Mouse (Mus musculus) kidney, adult 2 months (tissue): Measurements from ENCODE around the gene S100a14. TPM values are rescaled to one million over a fixed set of nuclear protein-coding genes. Genes with fewer than 3 reads are reported as not detected.

Experiments used
- DNase-seq: peaks from one replicate; pipeline ENCODE4 v3.0.0; 2021
- H3K27ac ChIP-seq: fragments of 200-500 bp; 2 replicates; pipeline ENCODE4 v1.5.1; 2012; ENCODE audit warnings: low read depth, low read length, control low read depth, inconsistent platforms; ENCODE audit not compliant: insufficient read depth
- H3K27me3 ChIP-seq: fragments of 200-500 bp; replicated peaks from 2 replicates; pipeline ENCODE4 v1.6.1; 2012; ENCODE audit warnings: mild to moderate bottlenecking, moderate library complexity, low read length, inconsistent platforms; ENCODE audit not compliant: control insufficient read depth, insufficient read depth
- H3K36me3 ChIP-seq: fragments of 200-500 bp; 2 replicates; pipeline ENCODE4 v1.6.1; 2012; ENCODE audit warnings: mild to moderate bottlenecking, moderate library complexity, low read length, inconsistent platforms; ENCODE audit not compliant: control insufficient read depth, insufficient read depth
- H3K4me1 ChIP-seq: fragments of 200-500 bp; 2 replicates; pipeline ENCODE4 v1.6.1; 2011; ENCODE audit warnings: low read length; ENCODE audit not compliant: control insufficient read depth, insufficient read depth
- H3K4me3 ChIP-seq: fragments of 200-500 bp; 2 replicates; pipeline ENCODE4 v1.5.1; 2011; ENCODE audit warnings: mild to moderate bottlenecking, low read depth, low read length, control low read depth; ENCODE audit not compliant: insufficient read depth
- CTCF ChIP-seq: fragments of 200-500 bp; conservative IDR thresholded peaks from 2 replicates; pipeline ENCODE4 v1.5.1; 2011; ENCODE audit warnings: low read depth, mild to moderate bottlenecking, control low read depth, low read length, moderate library complexity, mixed read lengths; ENCODE audit not compliant: insufficient read depth, insufficient read length
- POLR2A ChIP-seq: fragments of 200-500 bp; IDR thresholded peaks from one replicate; pipeline ENCODE4 v1.6.1; 2011; ENCODE audit warnings: low read depth, low read length, control low read depth
- WGBS: fragments of 180-500 bp; shearing (Covaris S2); methylation state at CpG from one replicate; pipeline ENCODE4 v1.1.7; 2018; 5-methylcytosine and 5-hydroxymethylcytosine counted together
- polyA plus RNA-seq: library from polyadenylated mRNA; depleted of rRNA; stranded (reverse); fragments of >200 nt; gene quantifications from 2 replicates; pipeline ENCODE4 v1.2.3, GENCODE M21; 2012

S100a14 gene
- polyA plus RNA-seq, 1 experiment, result 0.61 TPM

GRCm38 (mm10) chr3:90497597-90497996 lies 29.1 kb upstream of the S100a14 start:
- TF ChIP-seq CTCF, result no peak
- no peak for TF ChIP-seq POLR2A
- H3K4me3 ChIP-seq, result no peak overlapping the region
- no peak for DNase-seq
- no peak overlapping the region for H3K27ac ChIP-seq
- no peaks in the 10 kb centered on the region for H3K4me1 ChIP-seq
- no peaks in the 10 kb centered on the region for H3K27me3 ChIP-seq
- H3K36me3 ChIP-seq, result peaks cover 18% of the 10 kb centered on the region

GRCm38 (mm10) chr3:90503444-90503843 lies 23.2 kb upstream of the S100a14 start:
- no peak overlapping the region for H3K4me3 ChIP-seq
- WGBS, result 87% methylated on average over 4 of the region's 4 CpGs
- TF ChIP-seq POLR2A (no peak), CTCF (no peak)
- H3K36me3 ChIP-seq, result peaks cover 27% of the 10 kb centered on the region
- no peak overlapping the region for H3K27ac ChIP-seq
- no peaks in the 10 kb centered on the region for H3K27me3 ChIP-seq
- no peak for DNase-seq
- peaks cover 19% of the 10 kb centered on the region; the same call in 1 of the 2 replicates for H3K4me1 ChIP-seq

GRCm38 (mm10) chr3:90505216-90505615 lies 21.4 kb upstream of the S100a14 start:
- Histone ChIP-seq H3K4me1 (peaks cover 19% of the 10 kb centered on the region; the same call in 1 of the 2 replicates), H3K27me3 (no peaks in the 10 kb centered on the region), H3K4me3 (no peak overlapping the region), H3K36me3 (peaks cover 22% of the 10 kb centered on the region), H3K27ac (no peak overlapping the region)
- TF ChIP-seq CTCF (no peak), POLR2A (no peak)
- WGBS, result 84% methylated on average over 5 of the region's 5 CpGs
- no peak for DNase-seq

- TF ChIP-seq POLR2A (no peak), CTCF (no peak)
- Histone ChIP-seq H3K4me3 (no peak overlapping the region), H3K36me3 (peaks cover 20% of the 10 kb centered on the region), H3K27me3 (no peaks in the 10 kb centered on the region), H3K27ac (peak overlapping the region; percentile 69; the same call in 1 of the 2 replicates), H3K4me1 (peaks cover 19% of the 10 kb centered on the region; the same call in 1 of the 2 replicates)
- peak; percentile 28 for DNase-seq
- WGBS, result 31% methylated on average over 3 of the region's 3 CpGs
Observed at GRCm38 (mm10) chr3:90506362-90506761, 20.3 kb upstream of the S100a14 start.

GRCm38 (mm10) chr3:90508287-90508949 lies 18.2 kb upstream of the S100a14 start:
- Histone ChIP-seq H3K36me3 (peaks cover 4% of the 10 kb centered on the region), H3K4me1 (peaks cover 19% of the 10 kb centered on the region; the same call in 1 of the 2 replicates), H3K27me3 (no peaks in the 10 kb centered on the region), H3K27ac (peak overlapping the region; percentile 86), H3K4me3 (peak overlapping the region; percentile 97)
- WGBS, result 2% methylated on average over 20 of the region's 20 CpGs
- TF ChIP-seq CTCF (no peak), POLR2A (no peak)
- DNase-seq, result no peak

GRCm38 (mm10) chr3:90508950-90509746 lies 17.5 kb upstream of the S100a14 start, which contains the start of gene Chtop:
Gene Chtop, minus strand, starts transcription at chr3:90509498.
- TF ChIP-seq POLR2A, result peak; percentile 36
- no peak for TF ChIP-seq CTCF
- peak; percentile 100 for DNase-seq
- H3K4me3 ChIP-seq, result peak within 1 kb of the TSS; percentile 97
- peaks cover 19% of the 10 kb centered on the region; the same call in 1 of the 2 replicates for H3K4me1 ChIP-seq
- peak within 1 kb of the TSS; percentile 90 for H3K27ac ChIP-seq
- under 1% methylated on average over 66 of the region's 66 CpGs for WGBS
- H3K36me3 ChIP-seq, result peaks cover 3% of the 10 kb centered on the region
- H3K27me3 ChIP-seq, result no peaks in the 10 kb centered on the region

- Histone ChIP-seq H3K4me1 (peaks cover 19% of the 10 kb centered on the region; the same call in 1 of the 2 replicates), H3K27ac (peak overlapping the region; percentile 62), H3K4me3 (no peak overlapping the region), H3K36me3 (peaks cover 3% of the 10 kb centered on the region), H3K27me3 (no peaks in the 10 kb centered on the region)
- 6% methylated on average over 2 of the region's 2 CpGs for WGBS
- DNase-seq, result no peak
- no peak for TF ChIP-seq POLR2A
- TF ChIP-seq CTCF, result no peak
Observed at GRCm38 (mm10) chr3:90509747-90510123, 16.9 kb upstream of the S100a14 start.
